Mouse (Mus musculus): Measurements from ENCODE around the gene Olfr1389. TPM values are rescaled to one million over a fixed set of nuclear protein-coding genes. Genes with fewer than 3 reads are reported as not detected.

Olfr1389 gene
- total RNA-seq (2023) = not detected

GRCm38 (mm10) chr11:49422767-49423166 is at the start of gene Olfr1389:
Gene Olfr1389, plus strand, starts transcription at chr11:49423067.

DNA sequence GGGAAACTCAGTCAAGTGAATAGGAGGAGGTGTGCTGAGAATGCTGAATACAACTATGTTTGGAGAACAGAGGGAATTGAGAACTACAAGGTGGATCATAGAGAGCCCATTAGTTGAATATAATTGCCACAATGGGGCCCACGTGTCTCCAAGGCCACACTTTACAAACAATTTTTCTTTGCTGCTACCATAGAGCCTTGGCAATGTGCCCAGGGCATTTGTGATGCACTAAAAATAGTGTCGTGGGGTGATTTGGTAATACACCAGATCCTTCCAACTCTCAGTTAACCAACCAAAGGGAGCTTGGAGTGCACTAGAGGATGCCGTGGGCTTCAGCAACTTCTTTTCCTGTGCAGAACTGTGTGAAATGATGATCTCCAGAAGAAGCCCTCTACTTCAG is 13.5 kb downstream of the Olfr1389 start, which contains the start of gene Olfr1388:
Olfr1388 (plus strand) TSS at position 214 of the 400 bp plus-strand sequence.

GRCm38 (mm10) chr11:49455043-49455442 is 32.2 kb downstream of the Olfr1389 start, which contains the start of gene Olfr1387:
Gene Olfr1387, plus strand, starts transcription at chr11:49455343.

DNA sequence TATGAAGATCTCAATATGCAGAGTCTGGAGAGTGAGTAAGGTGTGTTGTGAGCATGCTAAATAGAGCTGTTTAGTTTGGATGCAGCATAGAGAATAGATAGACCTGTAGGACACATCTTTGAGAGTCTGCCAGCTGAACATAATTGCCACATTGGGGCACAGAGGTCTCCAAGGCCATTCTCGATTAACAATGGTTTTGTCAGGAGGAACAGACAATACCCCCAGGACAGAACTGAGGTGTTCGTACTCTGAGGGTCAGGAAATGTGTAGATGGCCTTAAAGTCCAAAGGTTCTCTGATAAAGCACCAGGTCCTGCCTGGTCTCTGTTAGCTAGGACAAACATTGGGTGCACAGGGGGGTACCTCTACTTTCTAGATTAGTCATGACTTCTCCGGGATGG is 41.9 kb downstream of the Olfr1389 start, which contains the start of gene Olfr1386:
Olfr1386 (plus strand) TSS at position 301 of the 400 bp plus-strand sequence.

Other genes with a start within 250 kb of the Olfr1389 start
- gene Btnl9, start 235.9 kb upstream of the Olfr1389 start, total RNA-seq (2023) = under 1 TPM in 1 of 2 experiments, not detected in 1; 0.16 TPM
- 10 to 100 TPM; 63.6 to 68.3 TPM for gene Zfp62, start 219.8 kb upstream of the Olfr1389 start, total RNA-seq (2023)
- 100 to 1,000 TPM; 104 to 125 TPM for gene Mgat1, start 178.9 kb upstream of the Olfr1389 start, total RNA-seq (2023)
- gene Olfr1393, start 144.8 kb upstream of the Olfr1389 start, total RNA-seq (2023) = under 1 TPM; 0.18 to 0.31 TPM
- not detected for gene Olfr1392, start 137.8 kb upstream of the Olfr1389 start, total RNA-seq (2023)
- not detected for gene Olfr10, start 118.3 kb upstream of the Olfr1389 start, total RNA-seq (2023)
- not detected for gene Olfr1391, start 100.3 kb upstream of the Olfr1389 start, total RNA-seq (2023)
- not detected for gene Olfr1390, start 87.9 kb upstream of the Olfr1389 start, total RNA-seq (2023)
- under 1 TPM; 0.15 to 0.42 TPM for gene Olfr1388, start 13.6 kb downstream of the Olfr1389 start, total RNA-seq (2023)
- not detected for gene Olfr1387, start 32.3 kb downstream of the Olfr1389 start, total RNA-seq (2023)
- not detected for gene Olfr1386, start 42.0 kb downstream of the Olfr1389 start, total RNA-seq (2023)
- gene Olfr1385, start 66.0 kb downstream of the Olfr1389 start, total RNA-seq (2023) = not detected
- gene Olfr1384, start 83.7 kb downstream of the Olfr1389 start, total RNA-seq (2023) = not detected
- not detected for gene Olfr1383, start 96.6 kb downstream of the Olfr1389 start, total RNA-seq (2023)
- not detected for gene Olfr1382, start 105.2 kb downstream of the Olfr1389 start, total RNA-seq (2023)
- not detected for gene Olfr1381, start 120.4 kb downstream of the Olfr1389 start, total RNA-seq (2023)
- not detected for gene Olfr1380, start 133.8 kb downstream of the Olfr1389 start, total RNA-seq (2023)
- not detected for gene Flt4, start 186.2 kb downstream of the Olfr1389 start, total RNA-seq (2023)
- gene Scgb3a1, start 240.5 kb downstream of the Olfr1389 start, total RNA-seq (2023) = not detected